Mouse (Mus musculus) E14TG2a.4 (cell line): ENCODE results near the gene Ttc6.

Experiments
- CTCF ChIP-seq: conservative IDR thresholded peaks from 2 replicates; pipeline ENCODE4 v1.5.1; 2014; ENCODE audit warnings: low read length
- NANOG ChIP-seq: IDR thresholded peaks from 2 replicates; pipeline ENCODE4 v1.6.1; 2014; ENCODE audit warnings: borderline replicate concordance, low read length, mixed read lengths

- TF ChIP-seq CTCF (no peak), NANOG (no peak)
These were observed 25.9 kb upstream of the Ttc6 start for GRCm38 (mm10) chr12:57537791-57538587.
